Mouse (Mus musculus) cerebellum, adult 11-12 months (tissue): ENCODE measurements around the gene Pfkfb2.
"Not testable (repeated sequence)": the region's sequence is repeated elsewhere in the genome, so short reads cannot be mapped to it uniquely, and the experiment has no call there.

ENCODE experiments used
- DNase-seq: peaks from one replicate; pipeline ENCODE4 v3.0.0; 2022

The Pfkfb2 gene

DNA sequence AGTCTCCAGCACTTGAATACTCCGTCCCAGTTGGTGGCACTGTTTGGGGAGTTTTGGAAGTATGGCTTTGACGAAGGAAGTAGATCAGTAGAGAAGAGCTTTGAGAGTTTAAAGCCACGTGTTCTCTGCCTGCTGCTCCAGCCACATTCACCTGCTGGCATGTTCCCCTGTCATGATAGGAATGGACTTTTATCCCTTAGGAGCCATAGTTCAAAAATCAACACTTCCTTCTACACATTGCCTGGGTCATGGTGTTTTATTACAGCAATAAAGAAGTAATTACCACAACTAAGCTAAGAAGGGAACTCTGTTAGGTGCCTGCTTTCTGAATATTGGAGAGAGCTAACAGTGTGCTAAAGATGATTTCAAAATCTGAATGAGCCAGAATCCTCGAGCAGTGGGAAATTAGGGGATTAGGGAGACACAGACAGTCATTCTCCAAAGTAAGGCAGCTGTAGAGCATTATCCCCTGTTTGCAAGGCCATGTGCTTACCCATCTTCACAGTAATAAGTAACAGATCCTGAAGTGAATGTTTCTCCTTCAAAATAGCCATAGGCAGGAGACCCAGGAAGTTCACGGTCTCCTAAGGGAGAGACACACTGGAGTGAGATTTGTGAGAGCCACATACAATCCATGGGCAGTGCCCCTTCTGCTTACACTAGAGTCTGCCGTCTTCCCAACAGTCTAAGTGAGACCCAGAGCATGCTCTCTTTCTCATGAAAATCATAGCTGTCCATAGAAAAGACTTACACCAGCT lies 47.2 kb downstream of the Pfkfb2 start:
- no peak for DNase-seq

DNA sequence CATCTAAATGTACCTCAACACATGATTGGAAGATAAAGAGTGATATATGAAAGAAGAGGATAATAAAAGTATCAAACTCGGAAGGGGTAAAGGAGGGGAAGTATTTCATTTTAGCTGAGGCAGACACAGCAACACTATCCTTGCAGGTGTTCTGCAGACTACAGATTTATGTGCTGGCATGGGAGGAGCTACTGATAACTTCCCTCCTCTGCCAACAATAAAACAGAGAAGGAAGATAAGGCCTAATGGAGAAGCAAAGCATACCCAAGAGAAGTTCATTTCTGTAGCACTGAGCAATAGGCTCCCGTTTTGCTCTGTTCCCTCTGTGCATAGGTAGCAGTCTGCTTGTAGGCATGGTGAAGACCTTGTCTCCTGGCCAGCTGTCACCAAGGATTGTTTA lies 48.0 kb downstream of the Pfkfb2 start:
- DNase-seq: no peak

DNA sequence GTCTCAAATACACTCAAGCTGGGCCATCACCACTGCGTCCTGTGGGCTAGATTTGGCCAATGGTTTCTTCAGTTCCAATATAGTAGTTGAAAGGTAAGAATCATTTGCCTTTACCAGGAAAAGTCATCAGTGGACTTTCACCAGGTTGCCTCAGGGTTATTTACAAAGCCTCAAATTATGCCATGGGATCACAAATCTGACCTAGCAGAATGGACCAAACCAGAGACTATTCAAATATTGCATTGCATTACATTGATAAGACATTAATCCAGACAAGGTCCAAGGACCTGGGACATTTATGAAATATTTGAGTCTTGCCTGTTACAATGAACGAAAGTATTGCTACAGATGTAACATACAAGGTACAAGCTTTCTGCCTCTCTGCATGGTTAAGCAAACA lies 50.5 kb downstream of the Pfkfb2 start:
- no peak for DNase-seq

DNA sequence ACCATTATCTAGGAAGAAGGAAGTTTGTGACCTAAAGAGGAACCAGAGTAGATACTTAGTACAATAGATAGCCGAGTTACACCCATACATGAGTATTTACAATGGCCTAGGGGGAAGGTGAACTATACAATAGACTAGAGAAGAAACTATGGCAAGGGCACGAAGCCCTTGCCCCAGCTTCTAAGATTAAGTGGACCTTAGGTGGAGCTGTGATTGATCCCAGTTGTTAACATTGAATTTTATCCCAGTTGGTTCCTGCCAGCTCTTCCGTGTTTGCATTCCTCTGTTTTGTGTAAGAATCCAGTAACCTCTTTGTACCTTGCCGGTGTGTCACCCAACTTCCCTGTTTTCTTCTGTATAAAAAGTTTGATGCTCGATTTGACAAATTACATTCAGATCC lies 65.5 kb downstream of the Pfkfb2 start:
- not testable (repeated sequence) for DNase-seq

DNA sequence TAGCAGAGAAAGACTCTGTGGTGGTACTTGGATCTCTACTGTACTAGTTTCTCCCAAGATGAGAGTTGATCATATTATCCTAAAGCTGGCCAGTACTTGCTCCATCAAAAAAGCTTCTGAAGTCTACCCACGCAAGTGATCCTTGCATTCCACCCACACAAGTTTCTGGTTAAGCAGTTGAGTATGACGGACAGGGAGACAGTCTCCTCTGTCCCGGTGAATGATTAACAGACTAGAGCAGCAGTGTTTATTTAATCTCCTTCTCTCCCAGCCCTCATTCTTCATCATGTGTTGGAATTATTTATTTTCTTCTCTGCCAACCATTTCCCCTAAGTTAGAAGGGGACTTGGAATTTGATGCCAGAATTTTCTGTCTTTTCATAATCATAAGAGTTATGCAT lies 67.6 kb downstream of the Pfkfb2 start, which contains the start of gene C4bp:
Gene C4bp, minus strand, starts transcription at position 179 of the 400 bp plus-strand sequence.
- no peak for DNase-seq

DNA sequence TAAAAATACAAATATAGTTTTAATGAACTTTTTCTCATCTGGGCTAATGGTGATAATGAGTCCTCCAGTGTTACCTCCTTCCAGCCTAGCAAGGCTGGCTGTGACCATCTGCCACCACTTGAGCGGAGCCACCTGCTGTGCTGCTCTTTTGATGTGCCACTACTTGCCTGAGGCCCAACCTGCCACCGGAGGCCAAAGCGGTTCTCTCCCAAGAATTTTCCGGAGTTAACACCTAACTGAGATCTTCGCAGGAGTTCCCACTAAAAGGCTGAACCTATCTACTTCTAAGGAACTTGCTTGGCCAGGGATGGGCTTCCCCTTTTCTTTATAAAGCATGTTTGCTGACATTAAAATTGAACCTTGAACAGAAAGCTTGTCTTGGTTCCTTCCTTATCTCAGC lies 69.4 kb downstream of the Pfkfb2 start:
- DNase-seq: not testable (repeated sequence)

- DNase-seq: no peak
These were observed 85.0 kb downstream of the Pfkfb2 start for GRCm38 (mm10) chr1:130644103-130644502.

DNA sequence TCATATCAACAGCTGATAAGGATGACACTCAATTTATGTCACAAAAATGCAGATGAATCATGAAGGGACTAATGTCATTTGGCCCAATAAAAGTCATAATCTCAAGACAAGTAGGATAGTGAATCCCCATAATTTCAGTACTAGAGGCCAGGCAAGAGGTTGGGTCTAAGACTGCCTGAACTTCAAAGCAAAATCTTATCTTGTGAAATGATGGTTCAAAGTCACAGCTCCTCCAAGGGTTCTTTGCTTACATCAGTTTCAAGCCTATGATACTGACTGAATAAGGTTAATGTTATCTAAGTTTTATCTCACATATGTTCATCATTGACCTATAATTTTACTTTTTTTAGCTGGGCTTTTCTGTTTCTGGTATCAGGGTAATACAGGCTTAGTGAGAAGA lies 88.1 kb downstream of the Pfkfb2 start:
- DNase-seq: no peak
